Mouse (Mus musculus) E14TG2a.4 (cell line): ENCODE data around the gene Josd2.

ENCODE experiments used
- CTCF ChIP-seq: conservative IDR thresholded peaks from 2 replicates; pipeline ENCODE4 v1.5.1; 2014; ENCODE audit warnings: low read length
- NANOG ChIP-seq: IDR thresholded peaks from 2 replicates; pipeline ENCODE4 v1.6.1; 2014; ENCODE audit warnings: borderline replicate concordance, low read length, mixed read lengths

DNA sequence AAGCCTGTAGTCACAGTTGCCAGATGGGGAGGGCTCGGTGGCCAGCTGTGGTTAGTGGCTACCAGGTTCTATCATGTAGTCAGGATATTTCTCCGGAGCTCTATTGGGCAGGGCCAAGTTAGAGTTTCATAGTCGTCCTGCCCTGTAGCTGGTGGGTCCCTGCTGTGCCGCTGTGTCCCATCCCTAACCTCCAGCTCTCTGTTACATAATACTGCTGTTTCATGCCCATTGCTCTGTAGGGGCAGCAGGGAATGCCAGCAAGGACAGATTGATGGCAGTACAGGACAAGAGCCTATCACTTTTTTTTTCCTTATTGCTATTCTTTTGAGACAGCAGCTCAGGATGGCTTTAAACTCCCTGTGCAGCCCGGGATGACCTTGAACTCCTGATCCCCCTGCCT lies 32.0 kb upstream of the Josd2 start:
- no peak for TF ChIP-seq CTCF
- TF ChIP-seq NANOG: no peak
